Mouse (Mus musculus): ENCODE measurements around the gene Myo10.

Gene Myo10

GRCm38 (mm10) chr15:25854270-25854904, 232.1 kb downstream of the Myo10 start:
- DNase-seq = no peak

- no peak for DNase-seq
Observed at GRCm38 (mm10) chr15:25858611-25859058, 236.3 kb downstream of the Myo10 start.

- DNase-seq = no peak
Observed at GRCm38 (mm10) chr15:25859469-25859868, 237.1 kb downstream of the Myo10 start.

GRCm38 (mm10) chr15:25861900-25862299, 239.6 kb downstream of the Myo10 start:
- DNase-seq = no peak
